Mouse (Mus musculus) cerebellum, adult 9-11 months (tissue): ENCODE results near the gene Myo9a.
"Not testable (repeated sequence)": the region's sequence is repeated elsewhere in the genome, so short reads cannot be mapped to it uniquely, and the experiment has no call there.

ENCODE experiments used
- DNase-seq: peaks from one replicate; pipeline ENCODE4 v3.0.0; 2022

The Myo9a gene

GRCm38 (mm10) chr9:59951001-59951750 lies 200.5 kb downstream of the Myo9a start:
- no peak for DNase-seq

DNA sequence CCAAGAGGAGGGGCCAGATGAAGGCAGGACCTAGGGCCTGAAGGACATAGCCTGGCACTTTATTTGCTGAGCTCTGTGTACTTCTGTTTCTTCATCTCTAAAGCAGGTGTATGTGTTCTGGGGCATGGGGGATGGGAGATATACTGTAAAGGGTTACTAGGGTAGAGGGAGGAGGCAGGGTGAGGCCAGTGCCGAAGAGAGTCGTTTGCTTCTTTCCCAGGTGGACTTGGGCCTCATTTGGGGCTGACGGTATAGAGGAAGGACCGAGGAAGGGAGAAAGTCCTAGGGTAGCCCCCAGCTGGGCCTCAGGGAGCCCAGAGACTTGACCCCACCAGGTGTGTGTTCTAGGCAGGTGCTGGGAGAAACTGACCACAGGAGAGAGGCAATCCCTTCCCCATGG lies 201.2 kb downstream of the Myo9a start:
- no peak for DNase-seq

DNA sequence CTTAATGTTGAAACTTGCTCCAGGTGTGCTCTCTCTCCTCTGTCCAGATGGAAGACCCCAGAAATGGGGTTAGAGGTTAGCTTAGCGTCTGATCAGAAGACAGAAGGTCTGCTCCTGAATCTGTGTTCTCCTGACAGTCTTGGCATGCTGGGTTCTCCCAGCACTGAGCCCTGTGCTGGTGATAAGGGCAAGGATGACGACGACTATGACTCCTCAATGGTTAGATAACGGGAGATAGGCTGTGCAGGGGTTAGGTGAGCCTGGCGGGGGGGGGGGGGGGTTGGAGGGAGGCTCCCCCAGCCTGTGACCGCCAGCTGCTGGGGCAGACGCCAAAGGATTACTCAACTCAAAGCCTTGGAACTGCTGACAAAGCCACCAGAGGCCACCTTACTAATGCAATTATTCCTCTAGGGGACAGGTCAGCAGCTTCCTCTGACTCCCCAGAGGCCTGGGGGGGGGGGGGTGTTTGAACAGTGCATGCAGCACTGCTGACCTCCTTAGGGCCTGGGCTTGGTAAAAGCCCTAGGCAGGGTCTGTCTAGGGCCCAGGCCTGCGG lies 201.9 kb downstream of the Myo9a start:
- DNase-seq, result no peak

- no peak for DNase-seq
Measured at GRCm38 (mm10) chr9:59953556-59953955, 202.9 kb downstream of the Myo9a start.

- no peak for DNase-seq
Measured at GRCm38 (mm10) chr9:59955199-59955598, 204.5 kb downstream of the Myo9a start.

DNA sequence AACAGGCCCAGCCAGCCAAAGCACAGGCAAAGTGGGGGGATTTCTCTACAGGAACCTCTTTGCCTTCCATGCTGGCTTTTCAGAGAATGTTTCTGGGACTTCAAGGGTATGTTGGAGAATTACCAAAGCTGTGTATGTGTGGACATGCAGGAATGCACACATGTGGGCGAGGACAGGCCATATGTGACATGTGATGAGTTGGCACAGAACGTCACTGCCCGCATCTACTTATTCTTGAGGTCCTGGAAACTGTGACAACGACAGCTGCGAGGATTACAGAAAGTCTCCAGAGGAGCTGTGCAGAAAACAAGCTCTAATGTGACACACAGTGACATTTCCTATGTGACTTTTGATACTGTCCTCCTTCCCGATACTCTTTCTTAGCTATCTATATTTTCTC lies 205.0 kb downstream of the Myo9a start:
- DNase-seq, result no peak

DNA sequence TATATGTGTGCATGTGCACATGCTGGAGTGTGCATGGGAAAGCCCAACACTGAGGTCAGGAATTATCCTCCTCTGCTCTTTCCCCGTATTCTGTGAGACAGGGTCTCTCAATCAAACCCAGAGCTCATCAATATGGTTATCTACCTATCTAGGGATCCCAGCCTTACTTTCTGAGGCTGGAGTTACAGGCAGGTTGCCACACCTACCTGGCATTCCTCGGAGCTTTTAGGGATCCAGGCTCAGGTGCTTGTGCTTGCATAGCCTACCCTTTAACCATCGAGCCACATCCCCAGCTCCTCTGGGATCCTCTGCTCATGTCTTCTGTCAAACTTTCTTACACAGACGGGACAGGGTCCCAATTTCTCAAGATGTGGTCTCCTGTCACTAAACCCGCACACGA lies 205.8 kb downstream of the Myo9a start:
- DNase-seq, result no peak

DNA sequence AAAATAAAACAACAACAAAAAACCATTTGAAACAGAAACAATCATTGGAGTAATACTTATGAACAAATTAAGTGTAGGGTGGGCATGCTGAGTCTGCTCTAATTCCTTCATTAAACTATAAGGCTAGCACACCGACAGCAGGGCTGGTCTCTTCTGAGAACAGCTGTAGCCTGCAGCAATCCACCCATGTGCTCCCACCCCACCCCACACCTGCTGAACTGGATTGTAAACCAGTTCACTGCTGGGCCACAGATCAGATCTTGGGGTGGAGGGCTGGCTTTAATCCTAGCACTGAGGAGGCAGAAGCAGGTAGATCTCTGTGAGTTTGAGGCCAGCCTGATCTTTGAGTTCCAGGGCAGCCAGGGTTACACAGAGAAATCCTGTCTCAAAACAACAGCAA lies 207.4 kb downstream of the Myo9a start:
- not testable (repeated sequence) for DNase-seq

DNA sequence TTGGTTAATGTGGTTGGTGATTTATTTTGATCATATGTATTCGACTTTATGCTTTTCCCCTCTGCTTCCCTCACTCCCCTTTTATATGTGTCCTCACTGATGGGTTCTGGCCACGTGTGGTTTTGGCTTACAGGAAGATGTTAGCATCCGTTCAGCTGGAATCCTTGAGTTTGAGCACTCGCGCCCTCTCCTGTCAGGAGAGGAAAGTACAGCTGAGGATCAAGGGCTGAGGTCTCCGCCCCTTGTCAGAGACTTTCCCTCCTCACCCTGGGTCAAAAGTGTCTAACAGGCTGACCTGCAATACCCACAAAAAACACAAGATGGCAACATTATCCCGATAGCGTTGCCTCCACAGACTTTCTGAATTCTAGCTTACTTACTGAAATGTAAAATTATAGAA lies 208.6 kb downstream of the Myo9a start:
- peak; percentile 67 for DNase-seq

- DNase-seq, result no peak
Measured at GRCm38 (mm10) chr9:59960559-59960958, 209.9 kb downstream of the Myo9a start, which contains the start of gene Nr2e3. Gene Nr2e3, minus strand, starts transcription at chr9:59960659.

DNA sequence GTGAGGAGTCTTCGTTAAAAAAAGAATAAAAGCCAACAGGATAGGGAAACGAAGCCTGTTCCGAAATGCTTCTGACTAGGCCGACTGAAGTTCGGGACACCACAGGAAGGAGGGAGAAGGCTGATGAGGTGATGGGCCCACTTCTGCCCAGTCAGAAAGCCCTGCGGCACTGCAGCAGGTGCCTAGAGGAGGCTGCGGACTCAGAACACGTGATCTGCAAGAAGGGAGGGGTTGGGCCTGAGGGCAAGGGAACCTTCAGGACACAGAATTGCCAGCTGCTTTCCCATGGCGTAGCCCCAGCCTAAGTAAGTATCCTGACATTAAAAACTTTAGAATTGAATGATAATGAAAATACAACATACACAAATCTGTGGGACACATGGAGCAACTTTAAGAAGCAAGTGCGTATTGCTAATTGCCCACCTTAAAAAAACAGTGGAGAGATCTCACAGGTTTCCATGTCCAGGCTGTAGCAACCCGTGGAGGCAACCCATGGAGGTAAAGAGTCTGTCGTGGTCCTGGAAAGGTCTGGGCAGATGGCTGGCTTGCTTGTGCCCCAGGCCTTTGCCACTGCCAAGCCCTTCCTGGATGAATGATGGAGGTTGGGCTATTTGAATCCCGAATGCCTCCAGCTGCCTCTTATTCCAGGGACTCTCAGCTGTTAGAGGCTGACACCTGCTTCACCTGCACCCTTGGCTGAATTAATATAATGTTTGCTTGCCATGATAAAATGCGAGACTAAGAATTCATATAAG lies 210.7 kb downstream of the Myo9a start:
- peak; percentile 10 for DNase-seq

- no peak for DNase-seq
Measured at GRCm38 (mm10) chr9:59964367-59964766, 213.7 kb downstream of the Myo9a start.

DNA sequence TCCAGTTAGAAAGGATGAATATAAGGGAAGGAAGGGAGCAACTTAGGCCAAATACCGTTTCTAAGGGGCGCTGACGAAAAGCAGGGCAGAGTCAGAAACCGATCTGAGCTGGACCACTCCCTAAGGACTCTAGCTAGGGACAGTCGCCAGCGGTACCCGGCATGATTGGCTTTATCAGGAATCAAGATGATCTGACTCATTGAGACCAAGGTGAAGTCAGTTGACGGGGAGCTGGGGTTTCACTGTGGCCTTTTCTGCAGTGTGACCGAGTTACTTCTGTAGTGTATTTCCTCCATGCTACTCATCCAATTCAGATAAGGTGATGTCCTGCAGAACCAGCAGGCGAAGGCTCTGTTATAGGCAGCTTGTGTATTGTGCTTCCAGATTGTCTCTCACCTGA lies 214.3 kb downstream of the Myo9a start:
- DNase-seq, result no peak

DNA sequence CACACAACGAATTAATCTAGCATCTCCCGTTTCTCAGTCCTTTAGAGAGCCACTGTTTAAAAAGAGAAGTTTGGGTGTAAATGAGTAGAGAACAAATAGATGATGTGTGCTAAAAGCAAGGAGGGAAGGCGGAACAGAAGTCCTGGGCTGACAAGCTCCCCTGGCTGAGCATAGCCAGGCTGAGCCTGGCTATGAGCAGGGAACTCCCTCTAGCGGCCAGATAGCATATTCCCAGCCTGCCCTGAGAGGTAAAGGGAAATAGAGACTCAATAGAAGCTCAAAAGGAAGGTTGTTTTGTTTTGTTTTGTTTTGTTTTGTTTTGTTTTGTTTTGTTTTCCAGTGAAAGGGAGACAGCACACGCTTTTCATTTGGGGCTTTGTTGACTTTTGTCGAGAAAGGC lies 218.7 kb downstream of the Myo9a start:
- peak; percentile 29 for DNase-seq

GRCm38 (mm10) chr9:59971263-59971662 lies 220.6 kb downstream of the Myo9a start:
- no peak for DNase-seq
